Mouse (Mus musculus) testis, postnatal 10 days (tissue): ENCODE results near the gene Dclk1.

ENCODE experiments used
- DNase-seq: peaks from one replicate; pipeline ENCODE4 v3.0.0; 2021; ENCODE audit warnings: low spot score

Dclk1 gene

DNA sequence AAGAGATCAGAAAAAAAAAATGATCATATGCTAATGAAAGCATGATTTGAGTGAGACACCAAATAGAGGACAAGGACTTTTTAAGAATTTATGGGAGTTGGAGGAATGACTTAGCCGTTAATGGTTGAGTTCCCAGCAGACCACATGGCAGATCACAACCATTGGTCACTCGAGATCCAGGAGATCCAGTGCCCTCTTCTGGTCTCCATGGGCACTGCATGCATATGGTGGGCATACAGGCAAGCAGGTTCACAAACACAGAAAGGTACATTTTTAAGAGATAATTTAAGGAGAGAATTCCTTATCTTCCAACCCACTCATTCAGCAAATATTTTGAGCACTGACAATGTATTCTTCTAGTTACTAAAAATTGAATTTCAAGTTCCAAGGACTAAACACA is 207.0 kb downstream of the Dclk1 start:
- no peak for DNase-seq

DNA sequence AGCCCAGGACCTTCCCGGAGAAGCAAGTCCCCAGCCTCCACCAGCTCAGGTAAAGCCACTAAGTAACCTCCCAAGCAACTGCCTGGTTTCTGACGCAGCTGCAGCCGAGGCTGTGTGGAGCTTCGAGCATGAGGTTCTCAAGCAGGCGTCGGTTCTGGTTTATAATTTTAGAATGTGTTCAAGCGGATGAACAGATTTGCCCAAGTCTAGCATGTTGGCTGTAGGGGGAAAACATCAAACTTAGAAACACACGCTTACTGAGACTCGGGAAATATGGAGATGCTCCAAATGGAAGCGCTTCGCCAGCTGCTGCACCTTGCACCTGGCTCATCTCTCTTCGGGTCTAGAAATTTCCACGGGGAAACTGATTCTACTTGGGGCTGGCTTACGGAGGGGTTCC is 208.9 kb downstream of the Dclk1 start:
- DNase-seq, result no peak

DNA sequence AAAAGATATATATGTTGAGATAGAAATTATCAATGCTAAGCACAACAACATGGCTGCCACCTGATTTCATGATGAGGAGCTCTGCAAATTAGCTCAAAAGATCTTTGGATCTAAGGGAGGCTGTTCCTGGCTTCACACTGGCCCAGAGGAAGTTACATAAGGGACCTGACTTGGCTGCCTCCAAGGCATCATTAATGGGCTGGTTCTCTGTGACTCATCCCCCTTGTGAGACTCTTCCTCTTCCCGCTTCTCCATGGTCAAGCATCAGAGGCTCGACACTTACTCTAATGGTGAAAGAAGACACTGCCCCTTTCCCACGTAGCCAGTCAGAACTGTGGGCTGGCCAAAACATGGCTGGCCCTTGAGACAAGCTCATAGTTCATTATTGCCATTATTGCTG is 209.7 kb downstream of the Dclk1 start:
- no peak for DNase-seq

DNA sequence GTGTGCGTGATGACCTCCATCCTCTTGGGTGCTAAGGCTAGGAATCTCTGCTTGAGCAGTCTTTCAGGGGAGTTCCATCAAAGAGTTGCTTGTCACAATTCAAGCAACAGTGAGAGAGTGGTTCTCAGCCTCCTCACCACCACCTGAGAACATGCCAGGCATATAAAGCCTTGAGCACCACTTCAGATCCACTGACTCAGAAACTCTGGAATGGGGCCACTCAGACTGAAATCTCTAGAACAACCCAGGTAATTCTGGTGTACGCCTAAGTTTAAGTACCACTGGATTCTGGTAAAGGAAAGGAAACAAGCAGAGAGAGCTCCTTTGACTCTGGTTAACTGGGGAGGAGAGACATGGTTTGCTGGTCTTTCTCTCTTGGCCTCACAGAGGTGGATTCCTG is 210.3 kb downstream of the Dclk1 start:
- DNase-seq, result no peak

DNA sequence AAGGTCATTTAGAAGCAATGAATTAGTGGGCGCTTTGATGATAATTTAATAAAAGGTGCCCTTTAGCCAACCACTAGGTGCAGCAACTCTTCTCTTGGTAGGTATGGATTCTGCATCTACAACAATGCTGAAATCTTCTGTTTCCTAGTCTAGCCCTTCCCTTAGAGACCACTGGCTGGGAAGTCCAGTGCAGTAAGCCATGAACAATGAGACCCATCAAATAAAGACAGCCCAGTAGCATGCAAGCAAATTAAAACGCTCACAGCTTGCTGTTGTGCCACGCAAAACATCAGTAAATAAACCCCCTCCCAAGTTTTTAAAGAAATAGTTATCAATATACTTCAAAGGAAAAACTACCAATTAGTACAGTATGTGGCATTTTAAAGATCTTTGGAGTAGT is 218.9 kb downstream of the Dclk1 start:
- DNase-seq, result no peak

DNA sequence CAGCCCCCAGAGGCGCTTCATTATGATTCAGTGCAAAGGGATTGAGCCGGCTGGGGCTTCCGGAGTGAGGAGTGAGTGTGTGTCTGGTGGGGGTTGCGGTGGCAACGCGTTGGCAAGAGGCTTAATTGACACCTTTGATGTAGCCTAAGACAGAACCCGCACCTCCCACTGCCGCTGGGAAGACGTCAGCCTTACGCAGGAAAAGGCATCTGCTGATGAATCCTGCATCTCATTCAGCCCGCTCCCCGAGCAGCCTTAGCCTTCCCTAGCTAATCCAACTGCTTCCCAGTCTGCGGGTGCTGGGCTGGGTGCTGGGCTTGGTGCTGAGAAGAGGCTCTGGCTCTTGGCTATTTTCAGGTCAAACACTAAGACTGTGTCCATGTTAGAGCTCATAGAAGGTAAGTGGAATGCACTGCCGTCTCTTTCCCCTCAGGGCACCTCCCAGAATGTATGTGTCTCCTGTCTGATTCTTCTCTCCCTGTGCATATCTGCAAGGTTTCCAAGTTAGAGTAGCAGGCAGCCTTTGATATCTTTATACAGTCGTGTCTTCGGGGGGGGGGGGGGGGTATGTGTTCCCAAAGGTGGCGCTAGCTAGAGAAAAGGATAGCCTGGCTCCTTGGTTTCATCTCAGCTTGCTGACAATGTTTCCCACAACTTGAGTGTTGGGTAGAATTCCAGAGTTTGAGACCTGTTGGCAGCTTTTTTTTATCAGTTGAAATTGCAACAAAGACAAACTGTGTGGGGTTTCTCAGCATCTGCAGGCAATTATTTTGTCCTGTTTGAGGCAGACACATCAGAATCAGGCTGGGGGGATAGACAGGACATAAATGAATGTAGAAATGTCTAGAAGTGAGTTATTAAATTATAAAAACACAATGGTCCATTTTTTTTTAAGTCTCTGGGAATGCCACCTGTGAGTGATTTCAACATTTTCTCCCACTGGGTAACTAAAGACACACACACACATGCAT is 219.8 kb downstream of the Dclk1 start:
- DNase-seq, result peak; percentile 49

DNA sequence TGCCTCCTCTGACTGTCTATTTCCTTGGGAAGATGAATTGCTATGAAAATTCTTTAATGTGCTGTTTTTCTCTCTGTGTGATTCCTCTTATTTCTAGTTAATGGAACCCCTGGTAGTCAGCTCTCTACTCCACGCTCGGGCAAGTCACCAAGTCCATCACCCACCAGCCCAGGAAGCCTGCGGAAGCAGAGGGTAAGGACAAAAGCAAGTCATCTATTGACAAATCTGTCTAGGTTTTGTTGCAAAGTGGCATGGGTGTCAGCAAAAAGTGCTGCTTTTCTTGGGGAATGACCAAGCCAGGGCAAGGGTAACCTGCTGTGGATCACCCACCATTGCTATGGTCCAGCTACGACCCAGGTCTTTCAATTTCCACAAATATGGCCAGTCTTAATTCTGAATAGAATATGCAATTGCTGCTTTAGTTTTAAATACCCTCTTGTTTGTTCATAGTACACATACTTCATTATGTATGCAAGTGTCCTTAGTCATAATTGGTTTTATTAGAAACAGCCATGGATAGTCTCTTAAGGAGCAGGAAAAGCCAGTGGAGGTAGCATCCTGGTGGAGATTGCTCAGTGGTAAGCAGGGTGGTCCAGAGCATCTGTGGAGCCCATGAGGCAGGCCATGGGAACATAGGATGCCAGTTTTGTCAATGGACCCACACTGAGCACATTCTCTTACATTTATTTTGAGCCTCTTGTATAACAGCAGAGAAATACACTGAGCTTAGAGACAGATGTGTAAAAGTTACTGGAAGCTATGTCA is 220.9 kb downstream of the Dclk1 start:
- no peak for DNase-seq

DNA sequence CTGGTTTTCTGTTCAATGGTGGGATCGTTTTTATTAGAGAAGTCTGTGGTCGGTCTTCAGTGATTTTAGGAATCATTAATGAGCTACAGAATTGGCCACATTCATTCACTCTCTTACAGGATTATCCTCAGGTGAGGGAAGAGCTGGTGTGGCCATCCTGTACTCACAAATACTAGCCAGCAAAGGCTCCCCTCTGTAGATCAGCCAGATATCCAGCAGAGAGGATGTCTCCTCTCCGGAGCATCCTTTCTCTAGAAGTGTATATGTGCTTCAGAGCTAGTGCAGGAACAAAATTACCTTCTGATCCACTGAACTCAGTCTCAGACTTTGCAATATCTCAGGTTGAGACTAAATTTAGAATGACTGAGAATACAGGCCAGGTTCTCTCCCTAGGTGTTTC is 222.1 kb downstream of the Dclk1 start:
- DNase-seq, result no peak

DNA sequence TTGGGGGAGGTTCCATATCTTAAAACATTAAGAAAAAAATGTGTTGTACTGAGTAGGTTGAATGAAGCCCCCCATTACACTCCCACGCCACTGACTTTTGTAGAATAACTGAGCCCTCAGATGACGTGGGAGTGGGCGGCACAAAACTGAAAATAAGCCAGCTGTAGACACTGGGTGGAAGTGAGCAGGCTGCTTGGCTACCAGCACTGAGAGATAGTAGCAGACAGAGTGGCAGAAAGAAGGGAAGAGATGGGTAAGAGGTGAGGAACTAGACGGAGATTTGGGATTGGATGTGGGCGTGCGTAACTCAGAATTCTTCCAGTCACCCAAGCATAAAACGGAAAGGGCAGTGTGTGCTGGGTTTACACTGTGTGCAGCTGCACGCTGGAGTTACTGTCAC is 223.6 kb downstream of the Dclk1 start:
- DNase-seq, result no peak

DNA sequence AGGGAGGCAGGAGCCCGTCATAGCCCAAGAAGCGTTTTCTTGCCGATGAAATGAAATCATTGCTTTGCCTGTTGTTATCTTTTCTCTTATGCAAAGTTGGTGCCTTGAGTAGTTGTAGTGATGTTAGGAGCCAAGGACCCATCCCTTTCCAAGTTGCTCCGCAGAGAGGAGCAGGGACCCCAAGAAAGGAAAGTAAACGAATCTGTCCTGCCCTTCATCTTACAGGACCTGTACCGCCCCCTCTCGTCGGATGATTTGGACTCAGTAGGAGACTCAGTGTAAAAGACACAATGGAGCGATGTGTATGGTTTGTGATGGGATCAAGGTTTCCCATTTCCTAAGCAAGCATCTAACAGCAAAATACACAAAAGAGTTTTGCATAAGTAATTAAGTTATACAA is 224.2 kb downstream of the Dclk1 start:
- DNase-seq, result no peak

DNA sequence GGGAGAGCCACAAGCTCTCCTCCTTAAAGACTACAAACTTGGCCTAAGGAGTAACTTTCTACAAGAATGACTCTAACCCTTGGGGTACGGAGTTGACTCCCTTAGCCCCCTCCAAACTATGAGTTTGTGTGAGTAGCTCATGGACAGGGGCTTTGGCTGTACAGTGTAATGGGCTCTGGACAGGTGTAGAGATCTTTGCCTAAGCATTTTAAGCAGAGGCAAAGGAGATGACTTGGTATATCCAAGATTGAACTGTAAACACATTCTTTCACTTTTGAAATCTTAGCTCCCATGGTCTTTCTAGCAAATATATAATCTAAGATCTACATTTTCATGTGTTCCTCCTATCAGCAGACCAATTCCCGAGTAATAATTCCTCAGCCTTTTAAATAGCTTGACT is 229.9 kb downstream of the Dclk1 start, which contains the start of gene Gm21954:
TSS of gene Gm21954 (minus strand) at position 101 of the 400 bp plus-strand sequence.
- DNase-seq, result no peak

DNA sequence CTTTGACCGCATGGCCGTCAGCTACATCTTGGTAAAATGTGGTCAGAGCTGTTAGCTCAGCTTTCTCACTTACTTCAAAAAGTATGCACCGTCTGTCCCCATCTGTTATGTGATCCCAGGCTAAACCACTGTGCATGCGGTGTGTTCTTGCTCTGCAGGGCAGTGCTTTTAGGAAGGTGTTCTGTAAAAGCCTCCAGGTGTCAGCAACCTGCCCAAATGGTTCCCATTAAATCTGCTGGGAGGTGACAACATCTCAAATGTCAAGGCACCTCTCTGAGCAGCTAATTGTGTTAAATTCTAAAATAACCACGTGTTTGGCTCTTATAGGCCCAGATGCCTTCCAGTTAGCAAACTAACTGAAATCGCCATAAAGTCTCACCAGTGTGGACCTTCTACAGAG is 231.0 kb downstream of the Dclk1 start:
- DNase-seq, result no peak

DNA sequence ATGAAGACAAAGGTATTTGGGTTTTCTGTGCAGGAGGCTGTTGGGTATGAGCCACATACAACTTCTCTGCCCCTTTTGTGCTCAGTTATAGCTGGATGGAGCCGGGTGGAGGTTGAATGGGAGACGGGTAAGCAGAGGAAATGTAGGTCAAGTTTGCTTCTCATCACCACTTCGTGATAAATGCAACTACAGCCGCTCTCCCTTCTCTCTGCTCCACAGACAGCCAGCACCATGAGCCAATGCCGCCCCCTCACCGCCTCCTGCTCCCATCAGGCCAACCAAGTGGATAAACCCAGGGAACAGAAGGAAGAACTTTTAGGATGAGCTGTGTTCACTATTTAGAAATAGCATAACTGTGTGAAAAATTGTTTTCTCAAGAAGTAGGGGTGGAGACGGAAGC is 234.5 kb downstream of the Dclk1 start:
- DNase-seq, result no peak

DNA sequence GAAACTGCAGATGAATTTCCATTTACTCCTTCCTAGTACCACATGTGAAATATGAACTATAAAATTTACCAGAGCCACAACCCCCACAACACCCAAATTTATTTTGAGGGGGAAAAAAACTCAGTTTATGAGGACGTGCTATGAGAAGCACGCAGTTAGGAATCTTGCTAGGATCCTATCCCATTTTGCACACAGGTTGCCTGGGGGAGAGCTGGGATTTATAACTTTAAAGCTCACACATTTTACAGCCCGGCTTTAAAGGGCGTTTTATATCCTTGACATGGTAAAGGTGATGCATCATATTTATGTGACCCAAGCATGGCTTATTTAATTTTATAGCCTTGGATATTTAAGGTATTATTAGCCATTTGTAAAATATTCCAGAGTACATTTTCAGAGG is 237.1 kb downstream of the Dclk1 start:
- no peak for DNase-seq

DNA sequence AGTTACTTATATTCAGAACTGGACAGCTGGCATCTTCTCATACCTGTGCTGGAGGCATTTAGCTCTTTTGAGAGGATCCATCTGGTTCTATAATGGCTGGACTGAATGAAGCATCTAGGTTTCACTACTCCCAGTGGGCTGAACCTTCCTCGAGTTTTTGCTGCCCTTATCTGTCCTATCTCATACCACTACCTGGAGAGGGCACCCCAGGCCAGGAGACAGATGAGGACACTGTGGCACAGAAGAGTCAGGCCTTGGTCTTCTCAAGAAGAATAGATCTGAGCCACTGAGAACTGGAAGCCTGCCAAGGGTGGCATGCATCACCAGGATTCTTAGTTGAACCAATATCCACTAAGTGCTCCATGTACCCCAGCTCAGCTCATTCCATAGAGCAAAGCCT is 239.0 kb downstream of the Dclk1 start:
- no peak for DNase-seq

DNA sequence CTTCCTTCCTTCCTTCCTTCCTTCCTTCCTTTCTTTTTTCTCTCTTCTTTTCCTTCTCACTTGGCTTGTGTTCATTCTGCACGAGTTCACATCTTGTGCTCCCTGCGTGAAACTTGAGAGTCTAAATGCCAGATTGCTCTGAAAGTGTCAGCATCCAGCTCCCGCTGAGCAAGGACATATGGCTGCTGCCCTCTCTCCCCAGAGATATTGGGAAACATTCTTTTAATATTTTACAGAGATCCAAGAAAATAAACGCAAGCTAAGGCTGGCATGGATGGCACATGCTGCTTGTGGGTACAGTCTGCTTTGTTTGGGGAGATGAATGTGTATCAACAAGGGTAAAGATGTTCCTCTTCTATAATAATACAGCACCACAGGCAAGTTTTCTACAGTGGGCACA is 241.2 kb downstream of the Dclk1 start:
- no peak for DNase-seq

DNA sequence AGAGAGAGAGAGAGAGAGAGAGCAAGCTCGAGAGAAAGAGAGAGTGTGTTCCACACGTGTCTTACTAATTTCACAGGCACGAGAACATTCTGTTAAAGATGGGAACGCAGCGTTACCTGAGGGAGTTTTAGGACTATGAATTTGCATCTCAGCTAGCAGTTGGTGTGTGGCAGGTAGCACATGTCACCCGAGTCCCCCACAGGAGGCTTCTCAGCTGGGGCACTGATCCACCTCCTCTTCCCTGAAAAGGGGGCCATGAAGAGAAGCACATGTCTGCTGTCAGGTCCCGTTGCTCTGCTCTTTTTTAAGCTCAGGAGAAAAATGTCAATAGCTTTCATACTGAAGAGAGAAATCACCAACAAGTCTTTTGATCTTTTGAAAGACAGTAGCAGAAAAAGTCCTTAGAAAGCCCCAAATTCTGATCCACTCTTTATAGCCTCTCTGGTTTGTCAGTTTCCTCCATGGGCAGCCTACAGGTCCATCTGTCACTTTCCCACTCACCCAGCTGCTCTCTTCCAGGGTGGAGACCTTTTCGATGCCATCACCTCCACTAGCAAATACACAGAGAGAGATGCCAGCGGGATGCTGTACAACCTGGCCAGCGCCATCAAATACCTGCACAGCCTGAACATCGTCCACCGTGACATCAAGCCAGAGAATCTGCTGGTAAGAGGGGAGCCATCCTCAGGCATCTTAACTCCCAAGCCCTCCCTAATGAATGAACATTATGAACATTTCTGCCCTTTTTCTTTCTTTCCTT is 247.2 kb downstream of the Dclk1 start:
- no peak for DNase-seq

DNA sequence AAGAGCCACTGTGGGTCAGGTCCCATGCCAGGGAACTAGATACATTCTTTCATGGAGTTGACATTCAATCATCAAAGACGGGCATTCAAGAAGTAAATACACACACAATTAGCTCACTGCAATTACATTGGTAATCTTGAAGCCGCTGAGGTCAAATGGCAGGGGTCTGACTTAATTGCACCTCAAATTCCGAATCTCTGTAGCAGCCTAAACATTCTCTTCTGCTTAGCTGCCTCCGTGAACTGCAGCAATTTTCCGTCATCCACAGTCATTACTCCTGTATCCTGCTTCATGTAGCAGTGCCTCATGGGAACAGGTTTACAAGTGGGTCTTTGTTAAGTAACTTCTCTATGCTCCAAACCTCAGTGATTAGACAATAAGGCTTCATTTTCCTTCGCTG is 249.9 kb downstream of the Dclk1 start:
- DNase-seq, result no peak

DNA sequence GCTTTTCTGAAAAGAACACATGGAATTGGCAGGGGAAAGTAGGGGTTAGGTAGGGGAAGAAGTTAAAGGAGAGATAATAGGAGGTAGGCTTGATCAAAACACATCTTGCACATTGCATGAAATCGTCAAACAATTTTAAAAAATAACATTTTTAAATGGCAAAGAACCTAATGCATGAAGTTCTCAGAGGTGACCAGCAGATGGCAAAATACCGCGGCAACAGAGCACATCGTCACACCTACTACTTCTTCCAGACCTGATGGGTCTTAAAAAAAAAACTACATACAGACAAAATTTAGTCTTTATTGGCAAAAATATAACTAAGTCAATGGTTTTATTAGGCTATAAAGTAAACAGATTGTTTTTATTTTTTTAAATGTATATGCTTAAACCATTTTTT is 252.2 kb downstream of the Dclk1 start:
- no peak for DNase-seq

DNA sequence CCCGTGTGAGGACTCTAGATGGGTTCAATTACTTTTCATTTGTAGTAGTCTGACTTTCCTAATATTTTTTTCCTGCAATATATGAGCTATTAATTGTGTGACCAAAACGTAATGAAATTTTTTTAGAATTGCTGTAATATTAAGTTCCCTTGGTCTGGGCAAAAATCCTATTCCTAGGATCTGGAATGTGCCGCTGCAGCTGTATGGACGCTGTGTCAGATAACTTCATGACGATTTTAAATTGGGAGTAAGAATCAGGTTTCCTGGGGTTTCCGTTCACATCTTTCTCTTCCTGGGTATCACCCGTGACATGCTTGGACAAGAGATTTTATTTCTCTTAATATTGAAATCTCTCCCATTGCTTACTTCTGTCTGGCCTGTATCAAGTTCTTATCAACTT is 253.1 kb downstream of the Dclk1 start:
- no peak for DNase-seq

DNA sequence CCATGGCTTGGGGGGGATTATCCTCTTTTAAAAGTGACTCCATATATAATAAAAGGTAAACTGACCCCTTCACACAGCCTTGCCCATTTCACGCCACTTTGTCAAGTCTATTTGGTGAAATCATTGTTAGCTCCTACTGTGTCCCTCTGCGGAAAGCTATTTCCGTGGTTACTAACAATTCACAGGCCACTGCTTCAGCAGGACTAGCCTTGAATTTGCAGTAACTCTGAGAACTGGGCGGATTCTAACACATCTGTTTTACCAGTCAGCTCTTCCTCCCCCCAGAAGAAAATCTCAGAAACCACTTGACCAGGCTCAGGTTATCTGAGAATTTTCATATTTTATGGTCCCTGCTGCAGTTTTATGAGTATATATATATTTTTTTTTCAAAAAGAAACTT is 253.7 kb downstream of the Dclk1 start:
- DNase-seq, result no peak

DNA sequence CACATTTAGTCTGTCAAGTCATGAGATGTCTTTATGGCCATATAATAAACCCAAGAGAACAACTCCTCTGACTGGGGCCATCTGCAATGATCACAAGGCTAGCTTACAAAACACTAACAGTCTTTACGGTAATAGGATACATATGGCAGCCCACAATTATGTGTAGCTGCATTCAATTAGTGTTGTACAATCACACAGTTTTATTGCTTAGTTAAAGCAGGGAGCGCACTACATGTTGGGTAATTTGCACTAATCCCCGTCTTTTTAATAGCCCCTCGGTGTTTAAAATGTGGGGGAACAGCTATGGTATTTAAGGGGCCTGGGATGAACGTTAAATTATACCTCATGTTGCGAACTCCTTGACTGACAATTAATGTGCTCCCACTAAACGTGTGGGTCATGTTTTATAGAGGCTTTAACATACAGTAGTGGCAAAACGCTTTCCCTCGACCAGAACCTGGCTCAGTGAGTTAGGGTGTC is 254.3 kb downstream of the Dclk1 start:
- DNase-seq, result no peak
